Mouse (Mus musculus) intestine, embryonic 16.5 days (tissue): ENCODE data around the gene Gdf15. TPM values are rescaled to one million over a fixed set of nuclear protein-coding genes. Genes with fewer than 3 reads are reported as not detected.

Experiments
- ATAC-seq: fragments of 200-750 bp; cut with Nextera tagmentation; 2 replicates; pipeline ENCODE4 v1.8.0; 2017; ENCODE audit warnings: moderate TSS enrichment, moderate library complexity
- H3K27ac ChIP-seq: fragments of 300-500 bp; sonication (generic); 2 replicates; pipeline ENCODE4 v1.5.1; 2014; ENCODE audit warnings: mild to moderate bottlenecking, low read length
- H3K27me3 ChIP-seq: fragments of 300-500 bp; sonication (generic); replicated peaks from 2 replicates; pipeline ENCODE4 v1.6.1; 2014; ENCODE audit warnings: low read length, control low read depth, mixed read lengths; ENCODE audit not compliant: control insufficient read depth, insufficient read depth
- H3K36me3 ChIP-seq: fragments of 300-500 bp; sonication (generic); 2 replicates; pipeline ENCODE4 v1.6.1; 2014; ENCODE audit warnings: low read length, control low read depth; ENCODE audit not compliant: control insufficient read depth, insufficient read depth
- H3K4me1 ChIP-seq: fragments of 300-500 bp; sonication (generic); 2 replicates; pipeline ENCODE4 v1.6.1; 2014; ENCODE audit warnings: low read length, control low read depth, mixed read lengths; ENCODE audit not compliant: control insufficient read depth, insufficient read depth
- H3K4me2 ChIP-seq: fragments of 300-500 bp; sonication (generic); 2 replicates; pipeline ENCODE4 v1.6.1; 2014; ENCODE audit warnings: low read depth, low read length, control low read depth
- H3K4me3 ChIP-seq: fragments of 300-500 bp; sonication (generic); 2 replicates; pipeline ENCODE4 v1.5.1; 2014; ENCODE audit warnings: mild to moderate bottlenecking, low read length
- H3K9ac ChIP-seq: fragments of 300-500 bp; sonication (generic); 2 replicates; pipeline ENCODE4 v1.6.1; 2014; ENCODE audit warnings: low read depth, low read length
- H3K9me3 ChIP-seq: fragments of 300-500 bp; sonication (generic); 2 replicates; pipeline ENCODE4 v1.6.1; 2016; ENCODE audit warnings: low read length, control low read depth; ENCODE audit not compliant: control insufficient read depth
- WGBS: fragments of 180-500 bp; shearing (Covaris S2); extraction: QIAGEN DNeasy Blood & Tissue Kit; methylation state at CpG from one replicate; pipeline ENCODE4 v1.1.7; 2014; 5-methylcytosine and 5-hydroxymethylcytosine counted together
- polyA plus RNA-seq: library from polyadenylated mRNA; unstranded; fragments of >200 nt; fragmentation: Nextera tagmentation; extraction: Ambion mirVana; gene quantifications from 2 replicates; pipeline ENCODE4 v1.2.1, GENCODE M21; 2015

Gdf15 gene
- polyA plus RNA-seq, 1 experiment from 2014 or later: 3.6 TPM

DNA sequence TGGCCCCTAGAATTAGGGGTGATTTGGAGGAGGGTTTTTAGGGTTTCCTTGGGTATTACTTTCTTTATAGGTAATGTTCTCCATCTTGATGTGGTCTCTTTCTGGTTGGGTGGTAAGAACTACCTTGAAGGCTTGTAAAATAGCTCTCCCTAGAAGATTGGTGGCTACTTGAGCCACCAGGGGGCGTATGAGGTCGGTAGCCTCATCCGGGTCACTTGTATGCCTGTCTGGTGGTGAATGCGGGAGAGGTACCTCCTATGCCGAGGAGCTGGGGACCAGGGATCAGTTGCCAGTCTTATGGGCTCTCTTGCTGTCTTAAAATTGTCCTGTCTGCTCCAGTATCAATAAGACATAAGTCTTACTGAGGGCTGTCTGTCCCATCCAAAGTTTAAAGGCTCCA is 7.2 kb downstream of the Gdf15 start:
- H3K4me2 ChIP-seq: no peak overlapping the region
- peaks cover 6% of the 10 kb centered on the region; the same call in 1 of the 2 replicates for H3K27me3 ChIP-seq
- H3K4me3 ChIP-seq: no peak overlapping the region
- H3K36me3 ChIP-seq: no peaks in the 10 kb centered on the region
- peaks cover 8% of the 10 kb centered on the region; the same call in 1 of the 2 replicates for H3K4me1 ChIP-seq
- H3K27ac ChIP-seq: no peak overlapping the region
- H3K9me3 ChIP-seq: no peaks in the 10 kb centered on the region
- ATAC-seq: no peak
- WGBS: 15% methylated on average over 5 of the region's 5 CpGs
- H3K9ac ChIP-seq: no peak overlapping the region

- no peak overlapping the region for H3K4me2 ChIP-seq
- H3K27me3 ChIP-seq: peaks cover 6% of the 10 kb centered on the region; the same call in 1 of the 2 replicates
- 57% methylated on average over 3 of the region's 3 CpGs for WGBS
- H3K36me3 ChIP-seq: no peaks in the 10 kb centered on the region
- H3K4me3 ChIP-seq: no peak overlapping the region
- H3K9ac ChIP-seq: no peak overlapping the region
- peaks cover 6% of the 10 kb centered on the region; the same call in 1 of the 2 replicates for H3K4me1 ChIP-seq
- no peak overlapping the region for H3K27ac ChIP-seq
- ATAC-seq: no peak
- no peaks in the 10 kb centered on the region for H3K9me3 ChIP-seq
Observed at GRCm38 (mm10) chr8:70622220-70622619, 10.0 kb downstream of the Gdf15 start.

DNA sequence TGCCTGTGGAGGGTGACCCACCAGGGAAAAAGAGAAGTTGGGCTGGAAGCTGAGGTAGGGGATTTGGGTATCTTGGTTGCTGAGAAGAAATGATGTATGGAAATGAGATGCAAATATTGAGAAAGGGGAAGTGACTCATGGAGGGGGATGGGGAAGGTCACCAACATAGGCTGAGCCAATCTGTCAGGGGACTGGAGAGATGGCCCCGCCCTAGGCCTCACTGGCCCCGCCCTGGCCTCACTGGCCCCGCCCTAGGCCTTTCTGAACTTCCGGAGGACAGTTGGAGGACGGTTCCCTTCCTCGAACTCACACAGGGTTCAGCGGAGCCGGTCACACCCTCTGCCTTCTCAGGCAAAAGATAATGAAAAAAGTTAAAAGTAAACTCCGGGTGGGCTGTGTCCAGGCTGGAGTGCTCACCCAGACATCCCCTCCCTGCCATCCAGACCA is 13.3 kb downstream of the Gdf15 start:
- Histone ChIP-seq H3K27me3 (peaks cover 6% of the 10 kb centered on the region; the same call in 1 of the 2 replicates), H3K4me2 (no peak overlapping the region), H3K36me3 (no peaks in the 10 kb centered on the region), H3K9me3 (no peaks in the 10 kb centered on the region), H3K4me1 (peaks cover 6% of the 10 kb centered on the region; the same call in 1 of the 2 replicates), H3K4me3 (no peak overlapping the region), H3K27ac (peak overlapping the region; percentile 24; the same call in 1 of the 2 replicates), H3K9ac (no peak overlapping the region)
- peak; percentile 78 for ATAC-seq
- 22% methylated on average over 9 of the region's 9 CpGs for WGBS

- H3K4me1 ChIP-seq: peaks cover 10% of the 10 kb centered on the region; the same call in 1 of the 2 replicates
- 79% methylated on average over 11 of the region's 11 CpGs for WGBS
Observed at GRCm38 (mm10) chr8:70617985-70618384, 14.3 kb downstream of the Gdf15 start.

GRCm38 (mm10) chr8:70616645-70617044 is 15.6 kb downstream of the Gdf15 start:
- ATAC-seq: no peak
- 59% methylated on average over 11 of the region's 11 CpGs for WGBS

More at GRCm38 (mm10) chr8:70617985-70618384, 14.3 kb downstream of the Gdf15 start:
- no peaks in the 10 kb centered on the region for H3K9me3 ChIP-seq
- ATAC-seq: no peak
- H3K27ac ChIP-seq: no peak overlapping the region
- peak overlapping the region; percentile 4; the same call in 1 of the 2 replicates for H3K4me3 ChIP-seq
- peaks cover 6% of the 10 kb centered on the region; the same call in 1 of the 2 replicates for H3K27me3 ChIP-seq
- no peaks in the 10 kb centered on the region for H3K36me3 ChIP-seq
- 0 out of 2 replicates have a peak overlapping the region, but pooled peaks have one; percentile 33 for H3K9ac ChIP-seq
- no peak overlapping the region for H3K4me2 ChIP-seq

GRCm38 (mm10) chr8:70615894-70616293 is 16.4 kb downstream of the Gdf15 start, which contains the start of gene Lrrc25:
Lrrc25 (plus strand) TSS chr8:70616155.
- WGBS: 88% methylated on average over 3 of the region's 3 CpGs

More at GRCm38 (mm10) chr8:70616645-70617044, 15.6 kb downstream of the Gdf15 start:
- no peaks in the 10 kb centered on the region for H3K36me3 ChIP-seq
- H3K4me3 ChIP-seq: no peak overlapping the region
- no peak overlapping the region for H3K9ac ChIP-seq
- no peak overlapping the region for H3K4me2 ChIP-seq
- no peak overlapping the region for H3K27ac ChIP-seq
- peaks cover 6% of the 10 kb centered on the region; the same call in 1 of the 2 replicates for H3K27me3 ChIP-seq
- H3K9me3 ChIP-seq: no peaks in the 10 kb centered on the region
- peaks cover 10% of the 10 kb centered on the region; the same call in 1 of the 2 replicates for H3K4me1 ChIP-seq

GRCm38 (mm10) chr8:70615281-70615680 is 17.0 kb downstream of the Gdf15 start:
- H3K4me1 ChIP-seq: peaks cover 14% of the 10 kb centered on the region
- 82% methylated on average over 8 of the region's 8 CpGs for WGBS

More at GRCm38 (mm10) chr8:70615894-70616293, 16.4 kb downstream of the Gdf15 start, which contains the start of gene Lrrc25:
- H3K4me3 ChIP-seq: no peak within 1 kb of the TSS
- H3K4me2 ChIP-seq: no peak within 1 kb of the TSS
- ATAC-seq: no peak
- 0 out of 2 replicates have a peak within 1 kb of the TSS, but pooled peaks have one; percentile 10 for H3K9ac ChIP-seq
- H3K27me3 ChIP-seq: peaks cover 6% of the 10 kb centered on the region; the same call in 1 of the 2 replicates
- peaks cover 10% of the 10 kb centered on the region; the same call in 1 of the 2 replicates for H3K4me1 ChIP-seq
- no peak within 1 kb of the TSS for H3K27ac ChIP-seq
- no peaks in the 10 kb centered on the region for H3K36me3 ChIP-seq
- no peaks in the 10 kb centered on the region for H3K9me3 ChIP-seq

DNA sequence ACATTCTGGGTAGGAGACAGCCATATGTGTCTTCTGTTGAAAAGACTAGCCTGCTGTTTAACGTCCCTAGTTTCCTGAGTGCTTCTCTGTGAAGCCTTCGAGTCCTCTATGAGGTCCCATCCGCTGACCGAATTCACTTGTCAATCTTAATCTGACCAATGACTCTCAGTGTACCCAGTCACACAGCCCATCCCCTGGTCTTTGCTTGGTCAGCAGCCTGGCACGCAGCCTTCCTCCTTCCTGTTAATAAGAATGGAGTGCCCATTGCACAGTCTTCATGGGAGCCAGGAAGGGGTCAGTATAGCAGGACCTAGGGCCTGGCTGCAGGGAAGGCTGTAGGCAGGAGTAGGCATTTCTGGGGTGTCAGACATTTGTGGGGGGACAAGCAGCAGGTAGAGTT is 17.8 kb downstream of the Gdf15 start:
- H3K4me3 ChIP-seq: no peak overlapping the region
- H3K4me2 ChIP-seq: no peak overlapping the region
- WGBS: 69% methylated on average over 5 of the region's 5 CpGs
- peak overlapping the region; percentile 29; the same call in 1 of the 2 replicates for H3K27ac ChIP-seq
- no peaks in the 10 kb centered on the region for H3K36me3 ChIP-seq
- H3K27me3 ChIP-seq: no peaks in the 10 kb centered on the region
- no peak for ATAC-seq
- H3K9me3 ChIP-seq: no peaks in the 10 kb centered on the region
- H3K4me1 ChIP-seq: peaks cover 20% of the 10 kb centered on the region
- no peak overlapping the region for H3K9ac ChIP-seq

More at GRCm38 (mm10) chr8:70615281-70615680, 17.0 kb downstream of the Gdf15 start:
- Histone ChIP-seq H3K4me3 (no peak overlapping the region), H3K27ac (no peak overlapping the region), H3K36me3 (no peaks in the 10 kb centered on the region), H3K9me3 (no peaks in the 10 kb centered on the region), H3K9ac (no peak overlapping the region), H3K4me2 (no peak overlapping the region), H3K27me3 (no peaks in the 10 kb centered on the region)
- ATAC-seq: no peak

- Histone ChIP-seq H3K9me3 (no peaks in the 10 kb centered on the region), H3K4me2 (no peak overlapping the region), H3K4me1 (peaks cover 24% of the 10 kb centered on the region), H3K27me3 (no peaks in the 10 kb centered on the region), H3K9ac (0 out of 2 replicates have a peak overlapping the region, but pooled peaks have one; percentile 11), H3K27ac (no peak overlapping the region), H3K36me3 (no peaks in the 10 kb centered on the region), H3K4me3 (no peak overlapping the region)
- no peak for ATAC-seq
- WGBS: 17% methylated on average over 1 of the region's 1 CpGs
Observed at GRCm38 (mm10) chr8:70613763-70614162, 18.5 kb downstream of the Gdf15 start.
